Mouse (Mus musculus) bone marrow macrophage, adult 2 months (primary cell): ENCODE measurements around the gene Gzmg.

Experiments
- CTCF ChIP-seq: IDR thresholded peaks from 2 replicates; pipeline ENCODE4 v1.5.1; 2012; ENCODE audit warnings: low read depth, mild to moderate bottlenecking, low read length, moderate library complexity
- POLR2A ChIP-seq: IDR thresholded peaks from 2 replicates; pipeline ENCODE4 v1.6.1; 2012; ENCODE audit warnings: mild to moderate bottlenecking, low read depth, low read length, borderline replicate concordance

DNA sequence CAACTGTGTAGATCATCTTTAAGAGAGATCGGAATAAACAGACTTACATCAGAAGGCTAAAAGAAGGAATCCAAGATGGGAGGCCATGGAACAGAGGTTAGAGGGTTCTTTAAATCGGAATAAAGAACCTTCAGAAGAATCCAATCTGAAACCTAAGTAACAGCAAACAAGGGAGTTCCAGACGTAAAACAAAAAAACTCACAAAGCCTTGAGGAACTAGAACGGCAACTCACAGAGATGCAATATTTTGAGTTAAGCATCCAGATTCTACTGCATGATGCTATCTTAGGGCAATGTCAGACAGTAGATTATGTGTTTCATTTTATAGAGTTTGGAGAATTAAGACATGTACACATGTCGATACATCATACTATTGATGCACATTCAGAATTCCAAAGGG, 15.1 kb upstream of the Gzmg start, which contains the start of gene Gzmn:
- TF ChIP-seq CTCF (no peak), POLR2A (no peak)
